In the genomic region with DNA sequence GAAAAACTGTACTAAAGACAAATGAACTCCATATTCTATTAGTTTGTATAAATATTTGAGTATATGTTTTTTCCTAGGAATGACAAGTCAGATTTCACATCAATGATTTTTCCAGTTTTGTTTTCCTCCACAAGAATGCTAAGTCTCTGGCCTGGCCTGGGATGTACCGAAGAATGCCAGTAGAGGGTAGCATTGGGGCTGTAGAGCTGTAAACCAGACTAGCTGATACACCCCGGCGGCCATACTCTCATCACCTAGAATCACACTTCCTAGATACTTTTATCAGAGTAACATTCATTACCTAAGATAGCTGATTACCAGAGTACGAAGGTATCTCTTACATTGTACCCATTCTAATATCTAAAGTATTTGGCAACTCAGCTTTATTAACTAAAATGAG, we compare ENCODE assay signal across 9 mouse cellular contexts.
DNase-seq lines count a peak whose midpoint lies in the region; ATAC-seq and TF ChIP-seq lines count a peak whose summit lies in the region.
"Had no signal": no experiment of that assay in that cellular context is flagged by ENCODE, and none has a peak within 500 bp of the region (broad histone marks: within the 10 kb centered on the region; RNA-seq: fewer than 3 reads in every experiment).

No protein-coding gene starts in this region.

- 21% methylated on average over 4 of the region's 4 CpGs for WGBS in kidney, embryonic 14.5 days
- 8% methylated on average over 4 of the region's 4 CpGs for WGBS in liver, adult 2 months
- WGBS in neural tube, embryonic 12.5 days: 19% methylated on average over 4 of the region's 4 CpGs

- H3K27me3 ChIP-seq in CH12.LX (replicated peaks): no peaks in the 10 kb centered on the region
- H3K27me3 ChIP-seq in kidney, embryonic 14.5 days (ENCODE audit: control insufficient read depth, insufficient read depth, low read length): no peaks in the 10 kb centered on the region
- H3K27me3 ChIP-seq in liver, adult 2 months (ENCODE audit: control insufficient read depth, insufficient read depth, low read length): no peaks in the 10 kb centered on the region
- no peaks in the 10 kb centered on the region for H3K27me3 ChIP-seq in neural tube, embryonic 12.5 days (replicated peaks)
- H3K27me3 ChIP-seq: heart, embryonic 15.5 days had no signal

- no peak for TF ChIP-seq EP300 in CH12.LX (IDR thresholded peaks at IDR 0.05; ENCODE audit: low read length)

- no peaks in the 10 kb centered on the region for H3K9me3 ChIP-seq in CH12.LX (replicated peaks; ENCODE audit: low read length)
- H3K9me3 ChIP-seq in kidney, embryonic 14.5 days (ENCODE audit: control insufficient read depth, low read length): no peaks in the 10 kb centered on the region
- H3K9me3 ChIP-seq in neural tube, embryonic 12.5 days: no peaks in the 10 kb centered on the region
- H3K9me3 ChIP-seq: heart, embryonic 15.5 days had no signal

- H3K4me1 ChIP-seq in CH12.LX (ENCODE audit: control insufficient read depth in 1 of 2, insufficient read depth in 2 of 2): 0 out of 4 replicates have a peak, but pooled peaks cover 0 to 2% of the 10 kb centered on the region in 2 experiments
- H3K4me1 ChIP-seq in kidney, embryonic 14.5 days (ENCODE audit: control insufficient read depth, insufficient read depth, low read length): no peaks in the 10 kb centered on the region
- no peaks in the 10 kb centered on the region for H3K4me1 ChIP-seq in liver, adult 2 months (ENCODE audit: control insufficient read depth, insufficient read depth, low read length)
- H3K4me1 ChIP-seq in neural tube, embryonic 12.5 days: peaks cover 6% of the 10 kb centered on the region; the same call in 1 of the 2 replicates
- H3K4me1 ChIP-seq: heart, embryonic 15.5 days had no signal

- H3K36me3 ChIP-seq in CH12.LX (replicated peaks in 1 of 2; ENCODE audit: control insufficient read depth in 1 of 2, insufficient read depth in 1 of 2, low read length in 1 of 2): no peaks in the 10 kb centered on the region
- H3K36me3 ChIP-seq in kidney, embryonic 14.5 days (ENCODE audit: control insufficient read depth, insufficient read depth, low read length): no peaks in the 10 kb centered on the region
- H3K36me3 ChIP-seq in liver, adult 2 months (ENCODE audit: control insufficient read depth, insufficient read depth, low read length): no peaks in the 10 kb centered on the region
- no peaks in the 10 kb centered on the region for H3K36me3 ChIP-seq in neural tube, embryonic 12.5 days
- H3K36me3 ChIP-seq: heart, embryonic 15.5 days had no signal

- dilution Hi-C loops in CH12.LX (cut with MboI; ENCODE audit: extremely low pct_ligation_motif_present, extremely low pct_unique_long_range_greater_than_20kb, low sequenced_read_pairs): no loop called here

- H3K79me2 ChIP-seq in CH12.LX (replicated peaks; ENCODE audit: control insufficient read depth, extremely low read depth, insufficient read depth, poor library complexity, severe bottlenecking): no peaks in the 10 kb centered on the region
- no peaks in the 10 kb centered on the region for H3K79me2 ChIP-seq in liver, adult 2 months (ENCODE audit: control insufficient read depth, insufficient read depth, low read length)

- no peak overlapping the region for H3K27ac ChIP-seq in CH12.LX (ENCODE audit: insufficient read depth, low read depth)
- H3K27ac ChIP-seq in kidney, embryonic 14.5 days (ENCODE audit: low read depth, low read length): no peak overlapping the region
- no peak overlapping the region for H3K27ac ChIP-seq in liver, adult 2 months (replicated peaks; ENCODE audit: insufficient read depth, low read depth, low read length)
- no peak overlapping the region for H3K27ac ChIP-seq in neural tube, embryonic 12.5 days
- H3K27ac ChIP-seq: heart, embryonic 15.5 days had no signal

- TF ChIP-seq POLR2A in CH12.LX (IDR thresholded peaks at IDR 0.05; ENCODE audit: low read depth, low read length): no peak
- no peak for TF ChIP-seq POLR2A in liver, adult 2 months (IDR thresholded peaks at IDR 0.05; ENCODE audit: extremely low read depth, insufficient read depth, low read length)

- H3K4me2 ChIP-seq in CH12.LX (ENCODE audit: insufficient read depth, low read depth, poor library complexity, severe bottlenecking): no peak overlapping the region
- H3K4me2 ChIP-seq in kidney, embryonic 14.5 days (replicated peaks; ENCODE audit: low read depth, low read length): no peak overlapping the region
- no peak overlapping the region for H3K4me2 ChIP-seq in neural tube, embryonic 12.5 days (replicated peaks)
- H3K4me2 ChIP-seq: heart, embryonic 15.5 days had no signal

- peak; percentile 85; the same call in 1 of the 2 replicates for ATAC-seq in kidney, embryonic 14.5 days (ENCODE audit: low FRiP score, low TSS enrichment)
- peak; percentile 93 for ATAC-seq in neural tube, embryonic 12.5 days (ENCODE audit: low FRiP score, low read depth)

- no peak overlapping the region for H3K9ac ChIP-seq in CH12.LX (ENCODE audit: insufficient read depth, low read depth)
- H3K9ac ChIP-seq in kidney, embryonic 14.5 days (ENCODE audit: low read depth, low read length): no peak overlapping the region
- no peak overlapping the region for H3K9ac ChIP-seq in liver, adult 2 months (ENCODE audit: low read depth, low read length)
- H3K9ac ChIP-seq in neural tube, embryonic 12.5 days: no peak overlapping the region
- H3K9ac ChIP-seq: heart, embryonic 15.5 days had no signal

- no peak overlapping the region for H3K4me3 ChIP-seq in CH12.LX (replicated peaks in 1 of 3; ENCODE audit: low read depth in 2 of 3, low read length in 2 of 3, poor library complexity in 1 of 3)
- H3K4me3 ChIP-seq in kidney, embryonic 14.5 days (ENCODE audit: low read length): no peak overlapping the region
- H3K4me3 ChIP-seq in liver, adult 2 months (ENCODE audit: insufficient read depth, low read depth, low read length): no peak overlapping the region
- no peak overlapping the region for H3K4me3 ChIP-seq in neural tube, embryonic 12.5 days
- H3K4me3 ChIP-seq: heart, embryonic 15.5 days had no signal

- in situ Hi-C loops in CH12.LX (cut with MboI; ENCODE audit: low pct_ligation_motif_present, low pct_unique_long_range_greater_than_20kb, low sequenced_read_pairs): loop anchor here (25.0 kb wide), 1 partner anchor 197 kb away; no protein-coding TSS in a partner anchor

- peak; percentile 72 for DNase-seq in CH12.LX (ENCODE audit: extremely low read depth)
- DNase-seq in adrenal gland, adult 2 months: peak; percentile 63
- peak; percentile 40 for DNase-seq in embryo, embryonic 11.5 days (ENCODE audit: low read depth, low spot score)
- DNase-seq in heart, adult 9 months (ENCODE audit: low spot score in 2 of 2): peak; percentile 15 to 21
- peak; percentile 51 for DNase-seq in liver, adult 2 months (ENCODE audit: extremely low read depth, low read depth, low spot score)
- peak; percentile 33 for DNase-seq in thymus, postnatal 25 days

- peak; percentile 38 to 92; a peak in 3 of 4 replicates for TF ChIP-seq CTCF in CH12.LX (conservative IDR thresholded peaks at IDR 0.05 in 1 of 2, IDR thresholded peaks at IDR 0.05 in 1 of 2; ENCODE audit: low read depth in 2 of 2, low read length in 2 of 2)
- peak; percentile 78 for TF ChIP-seq CTCF in liver, adult 2 months (IDR thresholded peaks at IDR 0.05; ENCODE audit: low read depth, low read length)

- TF ChIP-seq RAD21 in CH12.LX (IDR thresholded peaks at IDR 0.05; ENCODE audit: low read depth, low read length): peak; percentile 94

TF ChIP-seq in CH12.LX, 34 proteins besides CTCF, POLR2A, EP300 and RAD21:
- no peak for TF ChIP-seq NRF1 (IDR thresholded peaks at IDR 0.05; ENCODE audit: low read depth, low read length)
- TF ChIP-seq ELF1 (IDR thresholded peaks at IDR 0.05; ENCODE audit: low read depth, low read length): peak; percentile 16; the same call in 1 of the 2 replicates
- no peak for TF ChIP-seq USF2 (conservative IDR thresholded peaks at IDR 0.05; ENCODE audit: low read depth, low read length)
- TF ChIP-seq ZC3H11A (IDR thresholded peaks at IDR 0.05; ENCODE audit: low read depth, low read length): peak; percentile 88
- no peak for TF ChIP-seq ETS1 (conservative IDR thresholded peaks at IDR 0.05; ENCODE audit: low read depth, low read length)
- peak; percentile 98 for TF ChIP-seq SMC3 (IDR thresholded peaks at IDR 0.05; ENCODE audit: low read depth, low read length)

Comparison
In these comparisons a context has a peak if more than half of its experiments do, and no peak if none do; other contexts are left out.
1. DNase-seq: peak in every context shown above with its lines; median percentile 72 in CH12.LX; 63 in adrenal gland, adult 2 months; 51 in liver, adult 2 months; 40 in embryo, embryonic 11.5 days; 33 in thymus, postnatal 25 days; 18 in heart, adult 9 months.